Mouse (Mus musculus) liver, adult 2 months (tissue): ENCODE data around the gene Zfyve1.
A peak's percentile ranks its signal among the peaks of the same experiment; 100 is the strongest.

Source experiments
- CTCF ChIP-seq: fragments of 200-500 bp; IDR thresholded peaks from 2 replicates; pipeline ENCODE4 v1.5.1; 2011; ENCODE audit warnings: low read depth, low read length, control low read depth
- POLR2A ChIP-seq: fragments of 200-500 bp; IDR thresholded peaks from 2 replicates; pipeline ENCODE4 v1.6.1; 2011; ENCODE audit warnings: low read length, control low read depth; ENCODE audit not compliant: insufficient read depth; ENCODE audit errors: extremely low read depth

GRCm38 (mm10) chr12:83631743-83632679 is 35.0 kb upstream of the Zfyve1 start:
- TF ChIP-seq POLR2A (peak; percentile 90), CTCF (no peak)
